Mouse (Mus musculus) kidney, postnatal 10 days (tissue): ENCODE data around the gene Gsg1.

Experiments used
- DNase-seq: peaks from one replicate; pipeline ENCODE4 v3.0.0; 2021; ENCODE audit warnings: mixed read lengths

Gene Gsg1

DNA sequence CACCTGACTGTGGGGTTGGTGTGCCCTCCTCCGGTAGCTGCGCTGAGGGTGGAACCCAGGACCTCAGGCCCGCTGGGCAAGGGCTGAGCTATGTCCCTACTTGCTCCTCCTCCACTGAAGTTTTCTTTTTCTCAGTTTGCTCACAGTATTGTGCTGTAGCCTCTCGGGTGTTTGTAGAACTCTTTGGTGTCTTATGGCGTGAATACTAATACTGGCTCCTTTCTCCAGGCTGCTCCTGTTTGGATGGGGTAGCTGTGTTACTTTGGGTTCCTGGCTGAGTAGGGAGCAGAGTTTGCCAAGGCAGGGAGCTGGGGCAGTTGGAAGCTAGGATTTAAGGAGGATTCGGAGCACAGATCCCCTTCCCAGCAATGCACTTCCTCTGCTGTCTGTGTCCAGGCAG, 50.4 kb downstream of the Gsg1 start:
- DNase-seq = no peak

DNA sequence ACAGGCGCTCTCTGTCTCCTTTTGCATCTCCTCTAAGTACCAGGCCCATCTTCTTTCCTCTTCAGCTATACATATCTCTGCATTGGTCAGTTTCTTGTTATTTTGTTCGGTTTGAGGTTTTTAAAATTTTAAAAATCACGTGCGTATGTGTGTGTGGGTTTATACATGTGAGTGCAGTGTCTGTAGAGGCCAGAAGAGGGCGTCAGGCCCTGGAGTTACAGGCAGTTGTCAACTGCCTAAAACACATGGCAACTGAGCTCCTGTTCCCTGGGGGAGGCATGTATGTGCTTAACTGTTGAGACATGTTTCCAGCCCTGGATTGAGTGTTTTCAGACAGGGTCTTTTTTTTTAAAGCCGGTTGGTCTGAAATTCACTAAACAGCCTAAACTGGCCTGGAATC, 51.5 kb downstream of the Gsg1 start:
- no peak for DNase-seq

DNA sequence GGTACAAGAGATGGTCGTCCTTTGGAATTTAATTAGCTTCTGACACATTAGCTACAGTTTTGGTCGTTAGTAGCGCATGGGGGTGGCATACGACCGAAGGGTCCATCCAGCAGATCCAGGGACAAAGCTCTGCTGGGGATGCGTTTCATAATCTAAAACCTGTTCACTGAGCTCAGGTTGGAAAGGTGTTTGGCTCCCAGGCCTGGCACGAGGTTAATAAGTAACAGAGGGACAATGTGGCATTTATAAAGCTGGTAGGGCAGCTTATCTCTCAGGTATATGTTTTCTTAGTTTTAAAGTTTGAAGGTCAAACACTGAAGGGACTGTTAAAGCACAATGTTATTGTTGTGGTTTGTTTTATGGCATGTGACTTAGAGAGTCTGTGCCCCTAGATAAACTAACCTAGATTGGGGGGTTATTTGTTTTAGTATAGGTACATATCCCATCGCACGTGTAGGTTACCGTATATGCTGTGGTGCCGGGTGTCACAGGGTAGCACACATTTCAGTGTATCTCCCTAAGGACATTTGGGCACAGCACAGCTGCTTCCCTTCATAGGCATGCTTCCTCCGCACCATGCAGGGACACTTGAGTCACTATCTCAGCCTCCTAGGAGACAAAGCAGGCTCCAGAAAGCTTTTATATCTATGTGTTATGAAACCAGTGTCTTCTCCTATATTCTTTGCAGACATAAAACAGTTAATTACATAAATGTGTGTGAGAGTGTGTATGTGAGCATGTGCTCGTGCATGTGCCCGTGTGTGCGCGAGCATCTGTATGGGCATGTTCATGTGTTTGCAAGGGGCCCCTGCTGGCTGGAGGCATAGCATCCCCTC, 53.8 kb downstream of the Gsg1 start:
- DNase-seq = no peak

DNA sequence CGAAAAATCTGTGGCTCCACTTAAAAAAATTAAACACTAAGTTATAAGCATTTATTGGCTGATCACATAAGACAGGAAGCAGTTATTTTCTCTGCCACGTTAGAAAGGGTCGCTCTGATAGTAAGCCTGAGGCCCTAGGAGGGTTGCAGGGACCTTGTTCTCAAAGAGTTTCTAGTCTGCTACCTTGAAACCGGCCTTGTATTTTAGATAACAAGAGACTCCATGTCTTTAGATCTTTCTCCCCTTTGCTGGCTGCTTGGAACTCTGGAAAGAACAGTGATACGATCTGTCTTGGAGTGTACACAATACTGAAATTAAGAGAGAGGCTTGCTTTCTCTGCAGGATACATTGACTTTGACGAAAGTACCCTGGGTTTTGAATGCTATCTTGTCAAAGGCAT, 55.4 kb downstream of the Gsg1 start:
- no peak for DNase-seq

DNA sequence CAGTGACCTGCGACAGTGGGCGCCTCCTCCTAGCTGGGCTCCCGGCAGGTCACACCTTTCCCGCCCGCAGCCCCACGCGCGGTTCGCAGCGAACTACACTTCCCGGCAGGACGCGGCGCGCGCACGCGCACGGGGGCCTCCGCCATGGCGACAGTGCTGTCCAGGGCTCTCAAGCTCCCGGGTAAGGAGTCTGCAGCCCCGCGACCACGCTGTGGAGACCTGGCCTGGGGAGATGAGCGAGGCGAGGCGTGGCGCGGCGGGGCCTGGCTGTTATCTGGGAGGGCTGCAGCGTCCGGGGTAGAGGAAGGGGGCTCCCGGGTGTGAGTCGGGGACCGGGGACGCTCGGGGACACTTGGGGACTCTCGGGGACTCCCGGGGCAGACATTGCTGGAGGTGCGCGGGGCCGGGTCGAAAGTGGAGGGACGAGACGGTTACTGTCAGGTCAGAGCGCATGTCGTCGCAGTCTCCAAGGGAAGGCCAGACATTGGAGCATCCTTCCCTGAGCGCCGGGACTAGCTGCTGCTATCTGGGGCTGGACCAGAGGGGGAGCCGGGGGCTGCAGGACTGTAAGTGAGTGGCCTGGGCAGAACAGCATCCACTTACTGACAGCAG, 56.1 kb downstream of the Gsg1 start, which contains the start of the genes Fam234b and Hebp1:
TSS of gene Fam234b (plus strand) at position 57 of the 612 bp plus-strand sequence.
TSS of gene Hebp1 (minus strand) at position 102 of the 612 bp plus-strand sequence.
- peak; percentile 89 for DNase-seq

DNA sequence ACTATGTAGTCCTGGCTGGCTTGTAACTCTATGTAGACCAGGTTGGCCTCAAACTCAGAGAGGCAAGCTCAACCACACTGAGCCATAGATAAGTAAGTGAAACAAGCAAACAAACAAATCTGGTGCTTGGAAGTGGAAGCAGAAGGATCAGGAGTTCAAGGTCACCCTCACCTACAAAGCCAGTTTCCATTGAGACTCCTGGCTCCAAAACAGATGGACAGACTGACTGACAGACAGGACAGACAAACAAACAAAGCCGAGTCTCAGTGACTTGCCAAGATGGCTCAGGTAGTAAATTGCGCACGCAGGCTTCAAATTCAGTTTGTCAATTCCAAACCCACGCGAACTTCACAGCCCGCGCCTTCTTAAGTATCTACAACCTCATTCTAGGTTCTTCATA, 56.7 kb downstream of the Gsg1 start:
- no peak for DNase-seq

DNA sequence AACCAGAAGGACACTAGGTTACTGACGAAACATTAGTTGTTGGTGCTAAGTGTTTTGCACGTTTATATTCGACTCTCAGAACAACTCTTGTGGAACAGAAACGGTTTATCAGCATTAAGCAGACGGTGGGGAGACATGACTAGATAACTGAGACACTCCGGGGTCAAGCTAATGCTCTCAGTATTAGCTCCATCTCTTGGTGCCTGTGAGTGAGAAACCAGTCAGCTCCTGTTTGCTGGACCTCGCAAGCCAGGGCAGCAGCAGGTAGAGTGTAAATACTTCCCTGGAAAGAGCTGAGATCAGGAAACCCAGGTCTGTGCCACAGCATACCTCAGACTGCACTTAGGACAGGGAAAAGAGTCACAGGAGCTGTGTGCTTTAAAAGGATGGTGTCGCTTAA, 57.4 kb downstream of the Gsg1 start:
- no peak for DNase-seq

DNA sequence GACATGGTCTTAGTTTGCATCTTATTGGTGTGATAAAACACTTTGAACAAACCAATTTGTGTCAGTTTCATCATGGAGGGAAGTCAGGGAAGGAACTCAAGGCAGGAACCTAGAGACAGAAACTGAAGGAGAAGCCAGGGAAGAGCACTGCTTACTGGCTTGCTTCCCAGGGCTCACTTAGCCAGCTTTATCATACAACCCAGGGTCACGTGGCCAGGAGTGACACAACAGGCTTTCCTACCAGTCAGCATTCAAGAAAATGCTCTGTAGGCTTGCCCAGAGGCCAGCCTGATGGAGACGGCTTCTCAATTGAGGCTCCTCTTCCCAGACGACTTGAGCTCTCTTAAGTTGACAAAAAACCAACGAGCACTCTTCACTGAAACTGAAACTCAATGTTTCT, 59.2 kb downstream of the Gsg1 start:
- DNase-seq = no peak

DNA sequence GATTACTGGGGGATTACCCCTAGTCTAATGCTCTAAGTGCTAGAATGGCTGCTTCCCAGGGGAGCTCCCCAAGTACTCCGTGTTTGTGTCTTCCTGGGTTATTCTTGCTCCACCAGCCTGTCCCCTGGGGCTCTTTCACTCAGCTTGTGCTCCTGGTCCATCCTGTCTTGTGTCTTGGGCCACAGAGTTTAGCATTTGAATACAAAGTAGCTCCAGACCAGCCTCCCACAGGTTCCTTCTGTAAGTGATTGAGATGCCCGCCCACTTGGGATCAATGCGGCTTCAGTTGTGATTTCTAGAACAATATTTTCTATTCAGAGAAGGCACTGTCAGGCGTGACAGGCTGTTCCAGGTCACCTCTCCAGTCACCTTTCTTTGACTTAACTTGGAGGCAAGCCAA, 60.4 kb downstream of the Gsg1 start:
- DNase-seq = no peak

DNA sequence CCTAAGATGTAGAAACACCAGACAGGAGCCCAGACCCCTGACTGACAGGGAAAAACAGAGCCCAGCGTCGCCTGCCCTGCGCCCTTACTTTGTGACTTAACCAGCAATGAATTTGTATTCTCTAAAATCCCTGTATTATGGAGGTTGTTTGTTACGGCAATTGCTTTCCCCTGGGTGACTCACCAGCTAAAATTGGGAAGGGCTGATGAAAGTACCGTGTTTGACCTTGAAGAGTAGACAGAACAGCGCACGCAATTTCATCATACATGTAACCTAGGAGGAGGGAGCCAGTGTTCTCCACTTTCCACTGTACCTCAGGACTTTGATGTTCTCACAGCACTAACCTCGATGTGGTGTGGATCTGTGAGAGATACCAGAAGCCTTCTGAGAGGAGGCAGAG, 61.2 kb downstream of the Gsg1 start:
- DNase-seq = no peak

DNA sequence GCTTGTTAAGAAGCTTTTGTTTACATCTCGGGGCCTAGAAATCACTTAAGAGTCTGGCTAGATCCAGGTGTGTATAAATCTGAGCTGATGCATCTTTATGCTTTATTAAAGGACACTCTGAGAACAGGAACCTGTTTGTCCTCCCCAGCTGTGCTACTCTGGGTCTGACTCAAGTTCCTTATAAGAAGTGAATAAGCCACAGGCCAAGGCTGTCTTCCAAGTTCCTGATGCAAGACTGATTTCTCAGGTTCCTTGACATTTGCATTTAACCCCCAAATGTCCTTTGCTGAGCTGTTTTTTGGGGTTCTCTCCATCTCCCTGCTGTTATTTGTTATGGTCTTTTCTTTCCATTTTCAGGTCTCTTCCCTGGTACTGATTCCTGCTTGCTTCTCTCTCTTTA, 62.2 kb downstream of the Gsg1 start:
- DNase-seq = no peak

DNA sequence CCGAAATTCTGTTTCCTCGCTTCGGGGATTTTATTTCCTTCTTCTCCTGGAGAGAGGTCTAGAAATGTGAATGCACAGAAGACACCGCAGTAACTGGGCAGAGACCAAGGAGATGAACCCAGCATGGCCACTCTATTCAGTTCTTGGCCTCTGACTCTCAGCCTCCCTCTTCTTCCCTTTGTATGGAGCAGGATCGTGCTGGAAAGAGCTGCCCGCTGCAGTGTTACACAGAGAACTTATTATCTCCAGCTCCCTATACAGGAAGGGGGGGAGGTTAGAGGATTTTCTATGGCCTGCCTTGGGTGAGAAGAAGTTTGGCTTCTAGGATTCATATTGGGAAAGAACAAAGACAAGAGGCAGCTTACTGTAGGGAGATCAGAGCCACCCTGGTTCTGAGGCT, 64.0 kb downstream of the Gsg1 start:
- no peak for DNase-seq

DNA sequence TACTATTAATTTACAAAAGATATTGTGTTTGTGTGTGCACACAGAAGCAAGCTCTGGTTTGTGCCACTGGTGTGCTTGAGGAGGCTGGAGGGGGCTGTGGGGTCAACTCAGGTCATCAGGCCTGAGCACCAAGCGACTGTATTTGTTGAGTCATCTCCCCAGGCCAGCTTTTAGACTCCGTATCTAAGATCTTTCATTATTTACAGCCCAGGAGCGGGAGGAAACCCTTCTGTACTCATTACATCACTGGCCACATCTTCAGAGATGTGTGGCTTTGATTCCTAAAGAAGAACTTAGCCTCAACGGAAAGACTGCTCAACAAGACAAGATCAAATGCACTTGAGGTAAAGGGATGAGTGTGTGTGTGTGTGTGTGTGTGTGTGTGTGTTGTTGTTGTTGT, 65.5 kb downstream of the Gsg1 start:
- no peak for DNase-seq
